Mouse (Mus musculus) layer of hippocampus, postnatal 25 days (tissue): Measurements from ENCODE around the gene Sat2. TPM values are rescaled to one million over a fixed set of nuclear protein-coding genes. Genes with fewer than 3 reads are reported as not detected.
"Not testable (repeated sequence)": the region's sequence is repeated elsewhere in the genome, so short reads cannot be mapped to it uniquely, and the experiment has no call there.

Source experiments
- DNase-seq, 2 experiments: peaks; one replicate each; pipeline ENCODE4 v3.0.0; 2022; ENCODE audit warnings: mixed read lengths in 2 of 2, low spot score in 1 of 2; ENCODE audit errors: extremely low spot score in 1 of 2
- total RNA-seq, 2 experiments: library from RNA; stranded (reverse); gene quantifications; 2 replicates each; pipeline ENCODE4 v1.2.3; 2021

The Sat2 gene
- total RNA-seq, 2 experiments from 2014 or later, result 15.5 to 15.8 TPM

DNA sequence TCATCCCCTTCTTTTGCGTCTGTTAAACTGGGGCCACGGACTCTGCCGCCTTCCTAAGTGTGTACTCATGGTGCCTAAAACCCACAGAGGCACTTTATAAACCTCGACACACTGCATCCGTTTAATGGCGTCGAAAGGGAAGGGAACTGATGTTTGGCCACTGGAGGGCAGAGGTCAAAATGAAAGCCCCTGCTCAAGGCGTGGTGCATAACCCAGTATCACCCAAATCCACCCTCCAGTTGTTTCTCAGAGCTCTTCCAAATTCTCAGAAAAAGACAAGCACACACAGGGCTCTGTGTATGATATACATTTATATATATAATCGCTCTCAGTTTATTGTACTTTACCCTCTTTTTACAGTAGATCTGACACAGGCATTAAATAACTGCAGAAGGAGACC lies 22.4 kb upstream of the Sat2 start:
- DNase-seq, result no peak

DNA sequence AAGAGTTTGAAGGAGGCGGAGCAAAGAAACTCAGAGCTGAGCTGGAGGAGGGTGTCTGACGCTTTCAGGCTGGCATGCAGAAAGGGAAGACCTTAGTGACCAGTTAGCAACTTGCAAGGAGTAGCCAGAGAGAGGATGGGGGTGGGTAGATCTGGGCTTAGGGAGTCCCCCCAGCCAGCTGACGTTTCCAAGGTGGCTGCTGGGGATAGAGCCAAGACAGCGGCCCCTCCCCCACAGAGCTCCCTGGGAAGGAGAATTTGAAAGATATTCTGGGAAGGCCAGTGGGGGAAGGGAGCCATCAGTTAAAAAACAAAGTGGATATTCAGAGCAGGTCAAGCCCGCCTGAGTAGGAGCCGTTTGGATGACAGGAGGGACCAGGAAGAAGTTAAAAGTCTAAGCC lies 21.7 kb upstream of the Sat2 start:
- DNase-seq, result peak; percentile 37 to 68

DNA sequence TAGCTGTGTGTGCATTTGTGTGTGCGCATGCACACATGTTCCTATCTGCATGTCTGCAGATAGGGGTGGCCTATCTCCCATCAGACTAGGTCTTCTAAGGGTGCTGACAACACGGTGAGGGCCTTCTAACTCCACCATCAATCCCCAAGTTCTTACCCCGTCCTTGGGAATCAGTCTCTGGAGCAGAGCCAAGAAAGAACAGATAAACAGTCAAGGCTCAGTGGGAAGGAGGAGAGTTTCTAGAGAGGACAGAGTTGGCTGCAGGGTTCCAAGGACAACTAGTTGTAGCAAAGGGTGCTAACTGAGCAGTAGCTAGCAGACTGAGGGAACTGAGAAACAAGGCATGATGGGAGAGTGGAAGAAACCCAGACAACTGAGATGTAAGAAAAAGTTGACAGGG lies 20.1 kb upstream of the Sat2 start:
- no peak for DNase-seq

DNA sequence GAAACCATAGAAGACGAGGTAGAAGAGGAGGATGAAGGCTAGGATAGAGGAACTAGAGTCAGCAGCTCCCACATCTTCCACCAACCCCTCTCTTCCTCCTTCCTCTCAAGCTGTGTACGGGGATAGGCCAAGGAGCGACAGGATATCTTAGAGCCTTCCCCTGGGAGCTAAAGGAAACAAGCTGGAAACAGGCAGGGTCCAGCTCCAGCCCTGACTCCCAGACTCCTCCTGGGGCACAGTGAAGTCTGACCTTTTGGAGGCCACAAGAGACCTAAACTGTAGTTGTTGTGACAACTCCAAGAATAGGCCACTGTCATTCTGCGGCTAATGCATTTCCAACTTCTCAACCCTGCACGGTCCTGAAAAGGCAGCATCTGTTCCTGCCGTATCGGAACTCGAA lies 18.3 kb upstream of the Sat2 start:
- DNase-seq, result no peak

DNA sequence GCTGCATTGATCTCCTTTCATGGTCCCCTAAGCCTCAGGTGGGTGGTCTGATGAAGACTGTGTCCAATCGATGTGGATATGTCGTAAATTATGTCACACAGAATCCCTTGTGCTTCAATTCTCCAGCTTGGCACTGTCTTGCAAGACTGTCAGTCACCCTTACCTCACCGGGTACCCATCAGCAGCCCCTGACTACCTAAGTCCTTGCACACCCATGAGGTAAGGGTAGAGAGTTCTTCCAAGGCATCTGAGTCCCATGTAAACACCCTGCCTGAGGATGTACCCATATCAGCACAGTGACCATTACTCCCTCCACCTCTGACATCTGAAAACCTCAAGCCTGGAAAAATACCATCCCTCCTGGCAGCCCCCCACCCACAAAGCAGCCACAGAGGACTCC lies 17.5 kb upstream of the Sat2 start:
- DNase-seq, result no peak

DNA sequence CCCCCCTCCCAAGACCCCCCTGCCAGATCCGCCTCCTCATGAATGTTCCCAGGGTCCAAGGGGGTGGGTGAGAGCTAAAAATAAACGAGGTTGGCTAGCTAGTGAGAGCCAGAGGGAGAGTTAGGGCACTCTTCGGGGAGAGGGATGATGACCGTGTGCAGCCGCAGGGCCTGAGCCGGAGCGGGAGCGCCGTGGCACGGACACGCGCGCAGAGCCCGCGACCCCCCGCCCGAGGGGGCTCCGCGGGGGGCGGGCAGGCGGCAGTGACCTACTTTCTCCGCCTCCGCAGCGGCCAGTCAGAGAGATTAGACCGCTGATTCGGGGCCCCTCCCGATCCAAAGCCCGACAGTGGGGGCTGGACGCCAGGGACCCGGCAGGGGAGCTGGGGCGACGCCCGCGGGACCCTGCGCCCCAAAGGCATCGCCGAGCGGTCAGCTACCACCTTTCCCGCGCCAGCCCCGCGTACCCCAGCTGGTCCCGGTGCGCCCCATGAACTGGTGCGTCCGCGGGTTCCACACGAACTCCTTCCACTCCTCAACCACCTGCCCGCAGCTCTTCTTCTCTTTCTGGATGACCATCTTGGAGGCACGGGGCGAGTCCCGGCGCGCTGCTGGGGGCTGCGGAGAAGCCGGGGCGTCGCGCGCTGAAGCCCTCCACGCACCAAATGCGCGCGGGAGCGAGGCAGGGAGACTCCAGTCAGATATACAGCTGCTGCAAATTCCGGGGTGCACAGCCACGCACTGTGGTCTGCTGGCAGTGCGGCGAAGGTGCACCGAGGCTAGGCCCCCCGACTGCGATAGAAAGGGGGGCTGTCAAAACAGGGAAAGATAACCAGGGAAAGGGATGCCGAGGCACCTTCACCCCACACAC lies 16.8 kb upstream of the Sat2 start:
- peak in 1 of 2 experiments; percentile 31 for DNase-seq

DNA sequence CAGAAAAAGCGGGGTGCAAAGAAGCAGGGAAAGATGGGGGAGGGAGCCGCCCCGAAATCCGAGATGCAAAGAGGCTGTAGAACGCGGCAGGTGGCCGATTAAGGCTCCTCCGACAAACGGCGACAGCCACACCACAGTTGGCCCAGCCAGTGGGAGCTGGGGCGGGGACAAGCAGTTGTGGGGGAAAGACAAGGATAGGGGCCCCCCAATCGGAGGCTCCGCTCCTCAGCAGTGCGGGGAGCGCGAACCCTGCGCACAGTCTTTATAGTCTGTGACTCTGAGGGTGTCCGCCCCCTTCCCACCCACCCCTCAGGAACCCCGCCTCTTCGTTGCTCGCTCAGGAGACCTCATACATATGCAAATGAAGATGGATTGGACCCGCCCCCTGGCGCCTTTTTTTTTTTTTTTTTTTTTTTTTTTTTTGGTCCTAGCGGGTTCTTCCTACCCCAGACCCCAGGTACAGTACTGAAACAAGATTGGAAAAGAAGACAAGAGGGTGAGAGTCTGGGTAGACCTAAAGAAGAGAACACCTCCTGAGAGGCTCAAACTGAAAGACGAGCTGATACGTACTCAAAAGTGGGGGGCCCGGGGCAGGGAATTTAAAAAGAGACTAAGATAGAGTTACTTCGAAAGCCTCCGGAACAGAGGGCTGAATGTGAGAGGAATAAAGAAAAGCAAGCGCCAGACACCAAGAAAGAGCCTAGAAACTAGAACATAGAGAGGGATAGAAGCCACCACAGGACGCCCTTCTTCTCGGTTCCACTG lies 15.9 kb upstream of the Sat2 start, which contains the start of gene Atp1b2:
TSS of gene Atp1b2 (minus strand) at position 217 of the 765 bp plus-strand sequence.
- peak; percentile 78 to 81 for DNase-seq

DNA sequence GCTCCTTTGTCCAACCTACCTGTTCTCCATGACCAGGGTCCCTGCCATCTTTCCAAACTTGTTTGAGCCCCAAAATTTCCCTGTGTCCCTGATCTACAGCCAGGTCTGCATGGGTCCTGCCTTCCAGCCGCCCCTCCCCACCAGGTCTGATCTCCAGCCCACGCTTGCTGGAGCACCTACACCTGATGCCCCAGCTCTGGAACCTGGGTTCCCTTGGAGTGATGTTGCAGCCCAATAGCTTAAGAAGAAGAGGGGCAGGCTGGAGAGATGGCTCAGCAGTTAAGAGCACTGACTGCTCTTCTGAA lies 15.4 kb upstream of the Sat2 start:
- no peak for DNase-seq

DNA sequence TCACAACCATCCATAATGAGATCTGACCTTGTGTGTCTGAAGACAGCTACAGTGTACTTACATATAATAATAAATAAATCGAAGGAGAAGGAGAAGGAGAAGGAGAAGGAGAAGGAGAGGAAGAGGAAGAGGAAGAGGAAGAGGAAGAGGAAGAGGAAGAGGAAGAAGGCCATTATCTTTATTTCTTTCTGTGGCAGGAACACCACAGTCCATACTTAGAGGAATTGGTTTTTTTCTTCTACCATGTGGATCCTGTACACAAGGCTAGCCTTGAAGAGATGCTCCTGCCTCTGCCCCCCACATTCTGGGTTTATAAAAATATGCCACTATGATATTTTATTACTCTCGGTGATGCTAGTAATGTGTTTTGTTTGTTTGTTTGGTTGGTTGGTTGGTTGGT lies 15.0 kb upstream of the Sat2 start:
- no peak for DNase-seq

DNA sequence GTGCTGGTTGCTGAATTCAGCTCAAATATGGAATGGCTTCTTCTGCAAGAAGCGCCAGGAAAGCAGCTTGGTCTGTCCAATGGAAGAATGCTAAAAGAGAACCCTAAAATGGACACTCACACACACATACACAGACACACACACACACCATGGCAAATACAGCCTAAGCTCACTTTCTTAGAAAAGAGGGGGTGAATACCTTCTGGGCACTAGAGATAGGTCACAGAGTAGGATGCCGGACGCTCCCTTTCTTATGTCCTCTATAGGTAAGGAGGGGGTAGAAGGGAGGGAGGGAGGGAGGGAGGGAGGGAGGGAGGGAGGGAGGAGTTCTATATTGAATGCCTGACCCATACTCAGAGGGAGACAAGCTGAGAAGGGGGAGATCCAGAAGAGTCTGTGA lies 13.3 kb upstream of the Sat2 start:
- DNase-seq, result no peak

DNA sequence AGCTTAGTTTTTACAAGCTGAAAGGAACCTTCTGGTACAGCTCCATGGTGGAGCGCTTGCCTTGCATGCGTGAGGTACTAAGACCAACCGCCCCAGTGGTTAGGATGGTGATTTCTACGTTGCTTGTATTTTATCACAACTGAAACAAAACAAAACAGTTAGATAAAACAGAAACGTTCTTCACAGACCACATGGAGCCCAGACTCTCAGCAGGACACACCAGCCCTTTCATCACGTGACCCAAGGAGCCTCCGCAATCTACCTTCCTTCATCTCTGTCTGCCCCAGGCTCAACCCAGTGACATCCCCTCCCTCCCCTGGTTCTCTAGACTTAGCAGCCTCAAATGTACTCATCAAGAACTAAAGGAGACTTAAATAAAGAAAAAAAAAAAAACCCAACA lies 12.4 kb upstream of the Sat2 start:
- no peak for DNase-seq

DNA sequence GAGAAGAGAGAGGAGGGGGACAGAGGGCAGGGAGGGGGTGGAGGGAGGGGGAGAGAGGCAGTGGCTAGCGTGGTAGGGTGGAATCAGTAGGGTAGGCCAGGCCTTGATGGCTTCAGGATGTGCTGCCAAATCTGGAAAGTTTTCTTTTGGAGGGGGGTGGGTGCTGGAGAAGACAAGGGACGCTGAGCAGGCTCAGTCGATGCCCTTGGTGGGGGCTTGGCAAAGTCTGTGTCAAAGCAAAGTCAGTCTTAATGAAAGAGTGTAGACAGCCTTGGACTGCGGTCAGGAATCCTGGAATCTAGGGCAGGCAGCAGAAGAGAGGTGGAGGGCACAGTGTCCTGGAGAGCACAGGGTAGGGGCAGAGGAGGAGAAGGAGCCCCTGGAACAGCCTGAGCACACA lies 10.9 kb upstream of the Sat2 start:
- DNase-seq, result no peak

DNA sequence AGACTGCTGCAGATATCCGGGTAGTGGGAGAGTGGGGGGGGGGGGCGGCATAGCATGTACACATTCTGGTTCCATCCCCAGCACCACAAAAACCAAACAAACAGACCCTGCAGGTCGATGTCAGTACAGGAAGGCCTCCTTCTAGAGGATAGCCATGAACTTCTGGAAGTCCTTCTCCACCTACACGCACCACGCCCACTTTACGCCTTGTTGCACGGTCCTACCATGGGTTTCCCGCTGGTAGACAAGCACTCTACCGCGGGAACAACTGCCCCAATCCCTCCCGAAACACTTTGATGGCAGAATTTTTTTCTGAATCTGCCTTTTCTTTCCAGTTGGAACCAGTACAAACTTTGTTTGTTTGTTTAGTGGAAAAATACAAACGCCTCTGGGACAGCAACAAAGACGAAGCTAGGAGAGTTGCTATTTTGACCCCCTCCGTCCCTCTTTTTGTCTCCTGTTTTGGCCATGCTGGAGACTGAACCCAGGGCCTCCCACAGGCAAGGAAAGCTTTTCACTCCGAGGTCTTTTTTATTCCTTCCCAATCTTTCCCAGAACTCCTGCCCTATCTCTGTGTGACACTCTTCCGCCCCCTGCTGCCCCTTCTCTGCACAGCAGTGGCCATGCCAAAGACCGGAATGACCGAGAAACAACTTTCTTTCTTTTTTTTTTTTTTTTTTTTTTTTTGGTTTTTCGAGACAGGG lies 8.1 kb upstream of the Sat2 start:
- DNase-seq, result peak; percentile 64 to 90

DNA sequence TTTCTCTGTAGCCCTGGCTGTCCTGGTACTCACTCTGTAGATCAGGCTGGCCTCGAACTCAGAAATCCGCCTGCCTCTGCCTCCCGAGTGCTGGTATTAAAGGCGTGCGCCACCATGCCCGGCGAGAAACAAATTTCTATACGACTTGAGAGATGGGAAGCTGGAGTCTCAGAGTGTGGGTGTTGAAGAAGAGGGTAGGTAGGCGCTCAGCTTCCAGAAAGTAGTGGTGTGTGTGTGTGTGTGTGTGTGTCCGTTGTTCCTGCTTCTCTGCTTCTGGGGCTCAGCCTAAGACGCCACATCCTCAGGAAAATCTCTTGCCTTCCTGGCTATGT lies 7.6 kb upstream of the Sat2 start:
- DNase-seq, result not testable (repeated sequence)

DNA sequence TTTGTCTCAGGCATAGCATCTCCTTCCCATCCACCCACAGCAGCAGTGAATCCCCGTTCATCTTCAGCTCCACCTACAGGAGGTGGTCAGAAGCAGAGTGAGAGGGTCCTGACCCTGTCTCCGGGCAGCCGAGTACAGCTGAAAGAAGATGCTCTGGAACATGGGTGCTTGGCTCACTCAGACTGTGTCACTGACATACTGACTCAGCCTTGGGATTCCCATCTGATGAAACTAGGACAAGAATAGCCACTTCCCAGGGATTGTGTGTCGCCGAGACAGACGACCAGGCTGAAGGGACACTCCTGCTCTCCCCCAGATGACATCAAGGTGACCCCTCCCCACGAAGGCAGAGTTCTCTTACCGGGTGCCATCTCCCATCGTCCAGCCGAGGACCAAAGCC lies 5.0 kb upstream of the Sat2 start:
- no peak for DNase-seq

DNA sequence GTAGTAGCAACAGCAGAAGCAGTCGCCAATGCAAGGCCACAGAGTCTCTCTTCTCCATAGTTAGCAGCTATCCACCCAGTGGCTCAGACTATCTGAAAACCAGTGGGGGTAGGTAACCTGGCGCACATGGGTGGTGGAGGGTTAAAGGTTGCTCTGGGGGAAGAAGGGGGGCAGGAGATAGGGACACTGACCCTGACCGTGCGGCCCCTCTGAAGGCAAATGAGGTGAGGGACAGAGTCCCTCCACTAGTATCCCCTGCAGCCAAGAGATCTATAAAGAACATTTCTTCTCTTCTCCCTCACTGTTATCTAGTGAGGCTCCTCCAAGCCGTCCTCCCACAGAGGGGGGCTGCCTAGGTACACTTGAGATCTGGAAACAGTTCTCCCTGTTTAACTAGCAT lies 4.0 kb upstream of the Sat2 start, which contains the start of gene Shbg:
TSS of gene Shbg (minus strand) at position 101 of the 400 bp plus-strand sequence.
- DNase-seq, result no peak

DNA sequence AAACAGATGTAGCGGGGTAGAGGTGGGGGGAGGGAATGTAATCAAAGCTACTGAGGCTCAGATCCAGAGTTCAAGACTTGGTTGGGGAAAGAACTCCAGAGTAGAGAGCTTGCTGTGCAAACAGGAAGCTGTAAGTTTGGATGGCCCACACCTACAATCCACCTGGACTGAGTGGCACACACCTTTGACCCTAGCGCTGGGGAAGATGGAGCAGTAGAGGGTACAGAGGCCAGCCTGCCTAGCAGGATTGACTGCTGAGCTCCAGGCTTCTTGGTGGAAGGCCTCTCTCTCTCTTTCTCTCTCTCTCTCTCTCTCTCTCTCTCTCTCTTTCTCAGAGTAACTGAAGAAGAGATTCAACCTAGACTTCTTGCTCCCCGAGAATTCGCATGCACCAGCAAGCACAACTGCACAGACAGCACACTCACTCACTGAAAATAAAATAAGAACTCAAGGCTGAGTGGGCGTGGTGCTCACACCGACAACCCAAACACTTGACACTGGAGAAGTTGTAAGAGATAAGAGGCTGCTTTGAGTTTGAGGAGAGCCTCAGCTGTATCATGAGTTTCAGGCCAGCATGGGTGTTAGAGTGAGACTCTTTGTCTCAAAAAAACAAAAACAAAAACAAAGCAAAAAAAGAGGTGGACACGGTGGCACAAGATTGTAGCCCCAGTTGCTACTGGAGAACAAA lies 1.3 kb upstream of the Sat2 start:
- no peak for DNase-seq

DNA sequence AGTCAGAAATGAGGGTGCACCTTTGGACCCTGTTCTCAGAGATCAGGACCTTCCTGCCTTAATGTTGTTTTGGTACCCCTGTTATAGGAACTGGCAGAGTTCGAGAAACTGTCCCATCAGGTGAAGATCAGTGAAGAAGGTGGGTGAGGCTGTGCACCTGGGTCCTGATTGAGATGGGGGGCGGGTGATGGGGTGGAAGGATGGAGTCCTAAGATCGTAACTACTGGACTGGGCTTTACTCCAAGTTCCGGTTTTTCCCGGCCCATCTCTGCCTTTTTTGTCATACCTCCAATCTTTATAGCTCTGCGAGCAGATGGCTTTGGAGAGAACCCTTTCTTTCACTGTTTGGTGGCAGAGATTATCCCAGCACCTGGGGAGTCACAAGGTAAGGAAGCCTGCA lies 582 bp downstream of the Sat2 start:
- DNase-seq, result no peak

DNA sequence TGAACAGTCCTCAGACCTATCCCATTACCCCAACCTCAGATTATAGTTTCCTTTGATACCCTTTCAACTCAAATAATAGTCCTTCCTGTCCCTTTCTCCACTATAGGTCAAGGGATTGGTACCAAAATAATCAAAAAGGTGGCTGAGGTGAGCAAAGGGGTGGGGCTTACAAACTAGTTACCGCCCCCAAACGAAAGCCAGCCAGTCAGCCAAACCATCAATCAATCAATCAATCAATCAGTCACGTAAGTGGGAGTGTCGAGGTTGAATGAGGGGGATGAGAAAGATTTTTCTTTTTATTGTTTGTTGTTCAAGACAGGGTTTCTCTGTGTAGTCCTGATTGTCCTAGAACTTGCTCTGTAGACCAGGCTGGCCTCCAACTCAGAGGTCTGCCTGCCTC lies 1.2 kb downstream of the Sat2 start:
- DNase-seq, result no peak

DNA sequence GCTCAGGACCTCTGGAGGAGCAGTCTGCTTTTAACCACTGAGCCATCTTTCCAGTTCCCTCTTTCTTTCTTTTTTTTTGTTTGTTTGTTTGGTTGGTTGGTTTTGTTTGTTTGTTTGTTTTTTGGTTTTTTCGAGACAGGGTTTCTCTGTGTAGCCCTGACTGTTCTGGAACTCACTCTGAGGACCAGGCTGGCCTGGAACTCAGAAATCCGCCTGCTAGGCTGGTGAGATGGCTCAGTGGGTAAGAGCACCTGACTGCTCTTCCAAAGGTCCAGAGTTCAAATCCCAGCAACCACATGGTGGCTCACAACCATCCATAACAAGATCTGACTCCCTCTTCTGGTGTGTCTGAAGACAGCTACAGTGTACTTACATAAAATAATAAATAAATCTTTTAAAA lies 2.5 kb downstream of the Sat2 start:
- not testable (repeated sequence) for DNase-seq

DNA sequence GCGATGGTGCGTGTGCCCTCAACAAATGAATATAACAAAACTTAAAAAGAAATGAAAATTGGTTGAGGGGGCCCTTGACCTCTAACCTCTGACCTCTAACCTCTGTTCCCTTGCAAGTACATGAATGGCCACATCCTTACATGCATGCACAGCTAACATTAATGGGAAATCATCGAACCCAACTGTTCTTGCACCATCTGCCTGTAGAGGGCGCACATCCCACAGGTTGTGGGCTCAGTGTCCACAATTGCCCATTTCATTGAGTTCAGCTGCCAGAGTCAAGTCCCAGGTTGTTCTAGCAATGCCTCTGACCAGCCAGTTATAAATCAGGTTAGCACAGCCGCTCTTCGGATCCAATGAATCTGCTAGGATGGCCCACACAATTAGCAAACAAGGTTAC lies 6.5 kb downstream of the Sat2 start:
- DNase-seq, result peak; percentile 38 to 87
